Mouse (Mus musculus) spleen, postnatal 0 days (tissue): ENCODE data around the gene 2700097O09Rik. TPM values are rescaled to one million over a fixed set of nuclear protein-coding genes. Genes with fewer than 3 reads are reported as not detected.

Experiments used
- polyA plus RNA-seq: library from polyadenylated mRNA; unstranded; fragments of >200 nt; fragmentation: Nextera tagmentation; extraction: Ambion mirVana; gene quantifications from 2 replicates; pipeline ENCODE4 v1.2.1, GENCODE M21; 2015

2700097O09Rik gene
- polyA plus RNA-seq = 28.3 and 31.8 TPM in 2 replicates

DNA sequence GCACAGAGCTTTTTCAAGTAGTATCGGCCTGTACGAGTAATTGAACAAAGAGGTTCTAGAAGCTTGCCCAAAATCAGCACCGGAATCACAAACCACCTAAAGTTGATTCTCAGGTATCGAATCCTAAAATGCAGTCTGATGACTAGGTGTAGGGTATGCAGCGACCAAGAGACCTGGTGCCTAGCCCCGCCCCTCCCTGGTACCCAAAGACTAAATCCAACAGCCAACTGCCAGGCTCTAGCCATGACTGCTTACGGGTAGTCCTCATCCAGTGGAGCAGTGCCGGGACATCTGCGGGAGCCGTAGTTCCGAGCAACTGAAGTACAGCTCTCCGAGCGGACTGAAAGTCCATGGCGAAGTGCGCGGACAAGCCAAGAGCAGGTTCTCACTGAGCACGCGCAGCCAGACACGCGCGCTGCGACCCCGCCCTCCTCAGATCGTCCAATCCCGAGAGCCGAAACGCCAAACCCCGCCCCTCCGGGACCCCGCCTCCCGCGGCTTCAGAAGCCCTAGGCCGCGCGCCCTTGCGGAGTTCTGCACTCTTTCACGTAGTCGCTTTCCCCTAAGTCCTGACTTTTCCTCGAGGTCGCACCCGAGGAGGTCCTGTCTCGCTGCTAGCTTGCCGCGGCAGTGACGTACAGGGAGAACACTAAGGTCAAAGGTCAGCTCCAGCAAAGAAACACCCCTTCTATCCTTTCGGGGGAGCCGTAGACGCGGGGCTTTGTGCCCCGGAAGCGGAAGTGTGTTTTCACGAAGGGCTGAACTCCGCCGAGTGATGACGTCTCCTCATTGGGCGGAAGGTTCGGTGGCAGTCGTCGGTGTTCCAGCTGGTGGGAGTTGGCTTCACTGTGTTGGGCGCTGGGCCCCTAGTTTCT lies at the start of gene 2700097O09Rik, which contains the start of gene Srp54a:
2700097O09Rik (minus strand) TSS at position 385 of the 875 bp plus-strand sequence.
Srp54a (plus strand) TSS at position 537 of the 875 bp plus-strand sequence.

GRCm38 (mm10) chr12:55124242-55124641 lies 44.3 kb upstream of the 2700097O09Rik start, which contains the start of gene Fam177a:
Gene Fam177a (plus strand): TSS chr12:55124469.

GRCm38 (mm10) chr12:55013626-55014398 lies 66.1 kb downstream of the 2700097O09Rik start, which contains the start of gene Baz1a:
Gene Baz1a (minus strand): TSS chr12:55014348.

Other genes starting within 250 kb of the 2700097O09Rik start
- gene Cfl2, start 217.2 kb downstream of the 2700097O09Rik start, polyA plus RNA-seq = 29.2 and 35.0 TPM in 2 replicates
- gene Gm20403, start 93.6 kb downstream of the 2700097O09Rik start, polyA plus RNA-seq = not detected in 2 replicates
- 44.5 and 48.9 TPM in 2 replicates for gene Baz1a, start 65.8 kb downstream of the 2700097O09Rik start, polyA plus RNA-seq
- gene Srp54a, start 152 bp upstream of the 2700097O09Rik start, polyA plus RNA-seq = 79.1 and 82.9 TPM in 2 replicates
- 15.9 and 16.5 TPM in 2 replicates for gene Fam177a, start 44.4 kb upstream of the 2700097O09Rik start, polyA plus RNA-seq
- 30.5 and 32.0 TPM in 2 replicates for gene Srp54b, start 75.0 kb upstream of the 2700097O09Rik start, polyA plus RNA-seq
- gene 1700047I17Rik2, start 119.5 kb upstream of the 2700097O09Rik start, polyA plus RNA-seq = not detected in 2 replicates
- 37.4 and 37.9 TPM in 2 replicates for gene Srp54c, start 150.1 kb upstream of the 2700097O09Rik start, polyA plus RNA-seq
- 7.9 and 8.5 TPM in 2 replicates for gene 1110008L16Rik, start 219.5 kb upstream of the 2700097O09Rik start, polyA plus RNA-seq
- 10.8 and 11.9 TPM in 2 replicates for gene Ppp2r3c, start 222.9 kb upstream of the 2700097O09Rik start, polyA plus RNA-seq